Mouse (Mus musculus): ENCODE measurements at regions not wholly inside any gene's neighbourhood (a gene's known extent, or its start where the extent isn't known, plus 50 kb on each side); places are given as distances from the start of the nearest gene placed in this dataset.
"Not testable (repeated sequence)": the region's sequence is repeated elsewhere in the genome, so short reads cannot be mapped to it uniquely, and the experiment has no call there.

- DNase-seq (ENCODE audit: low spot score) = peak; percentile 53
These were observed 71.0 kb upstream of the Prl4a1 start for GRCm38 (mm10) chr13:27945062-27945461.

DNA sequence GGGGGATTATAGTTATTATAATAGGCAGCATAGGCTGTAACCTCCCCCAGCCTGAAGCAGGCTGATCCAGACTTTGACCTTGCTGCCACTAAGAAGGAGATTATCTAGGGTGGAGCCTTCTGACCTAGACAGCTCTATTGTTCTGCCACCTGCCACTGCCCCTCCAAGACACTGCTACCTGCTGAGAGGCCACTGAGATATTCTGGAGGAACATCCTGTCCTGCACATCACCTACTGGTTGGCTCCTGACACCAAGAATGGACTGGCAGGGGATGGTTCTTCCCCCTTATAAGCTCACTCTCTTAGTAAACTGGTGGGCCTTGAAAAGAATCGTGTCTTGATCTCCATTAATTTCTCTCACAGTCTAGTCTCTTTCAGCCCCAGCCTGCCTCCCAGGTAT, 55.6 kb upstream of the Prl4a1 start:
- DNase-seq (ENCODE audit: low spot score) = not testable (repeated sequence)

DNA sequence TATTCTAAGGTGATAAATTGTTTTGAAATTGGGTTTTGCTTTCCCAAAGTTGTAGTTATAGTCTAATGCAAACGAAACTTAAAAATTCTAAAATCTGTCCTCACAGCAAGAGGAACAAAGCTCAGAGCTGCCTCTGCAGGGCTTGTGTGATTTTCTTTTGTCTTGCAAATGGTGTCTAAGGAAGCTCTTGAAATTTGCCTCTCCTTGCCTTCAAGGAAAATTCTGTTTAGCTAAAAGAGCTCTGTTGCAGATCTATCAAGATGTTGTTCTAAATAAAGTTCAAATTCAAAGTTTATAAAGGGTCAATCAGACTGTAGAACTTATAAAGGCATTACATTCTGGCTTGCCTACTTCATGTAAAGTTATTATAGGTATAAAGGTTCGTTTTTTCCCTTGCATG, 53.6 kb upstream of the Prl4a1 start:
- not testable (repeated sequence) for DNase-seq (ENCODE audit: low spot score)

DNA sequence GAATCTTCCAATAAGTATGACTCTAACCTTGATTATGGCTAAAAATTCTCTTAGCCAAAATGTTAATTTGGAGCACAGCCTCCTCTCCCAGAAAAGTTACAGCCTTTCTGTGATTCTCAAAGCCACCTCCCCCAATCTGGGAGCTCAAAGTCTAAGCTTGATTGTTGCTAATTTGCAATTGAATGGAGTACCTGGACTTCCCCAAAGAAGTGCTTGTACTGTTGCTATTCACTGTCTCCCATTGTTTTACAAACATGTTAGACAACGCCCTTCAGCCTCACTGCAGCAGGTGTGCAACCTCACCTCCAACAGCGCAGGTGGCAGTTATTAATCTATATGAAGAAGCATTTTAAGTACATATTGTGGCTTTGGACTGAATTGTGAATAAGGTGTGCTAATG, 50.0 kb upstream of the Prl4a1 start:
- not testable (repeated sequence) for DNase-seq (ENCODE audit: low spot score)

Measured in thymus, postnatal 0 days (tissue).